Mouse (Mus musculus): ENCODE measurements around the gene Prss40. TPM values are rescaled to one million over a fixed set of nuclear protein-coding genes. Genes with fewer than 3 reads are reported as not detected.

Prss40 gene
- polyA plus RNA-seq (2015; fragmentation: Nextera tagmentation; extraction: Ambion mirVana) = 0.17 TPM in 1 of 2 replicates, not detected in the other

DNA sequence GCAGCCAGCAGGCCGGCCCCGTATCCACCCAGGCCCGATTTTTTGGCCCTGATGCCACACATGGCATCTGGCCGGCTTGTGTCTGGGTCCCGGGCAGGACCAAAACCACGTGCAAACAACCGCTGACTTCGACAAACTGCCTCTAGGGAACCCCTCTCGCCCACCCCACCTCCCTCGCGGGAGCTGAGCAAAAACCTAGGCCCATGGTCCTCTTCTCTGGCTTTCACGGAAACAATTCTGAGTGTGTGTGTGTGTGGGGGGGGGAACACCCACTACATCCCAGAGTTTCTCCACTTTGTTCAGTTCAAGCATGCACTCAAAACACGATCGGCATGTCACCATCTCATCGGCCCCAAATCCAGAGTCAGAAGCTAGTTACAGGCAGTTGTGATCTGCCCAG, at the start of gene Prss40:
Prss40 (minus strand) TSS at position 101 of the 400 bp plus-strand sequence.
- Histone ChIP-seq H3K4me2 (no peak within 1 kb of the TSS), H3K9ac (no peak within 1 kb of the TSS), H3K27ac (no peak within 1 kb of the TSS), H3K27me3 (no peaks in the 10 kb centered on the region), H3K36me3 (no peaks in the 10 kb centered on the region), H3K4me1 (replicated peaks) (no peaks in the 10 kb centered on the region), H3K4me3 (no peak within 1 kb of the TSS), H3K9me3 (no peaks in the 10 kb centered on the region)
- WGBS = 86% methylated on average over 15 of the region's 15 CpGs
- no peak for ATAC-seq (ENCODE audit: low FRiP score)

DNA sequence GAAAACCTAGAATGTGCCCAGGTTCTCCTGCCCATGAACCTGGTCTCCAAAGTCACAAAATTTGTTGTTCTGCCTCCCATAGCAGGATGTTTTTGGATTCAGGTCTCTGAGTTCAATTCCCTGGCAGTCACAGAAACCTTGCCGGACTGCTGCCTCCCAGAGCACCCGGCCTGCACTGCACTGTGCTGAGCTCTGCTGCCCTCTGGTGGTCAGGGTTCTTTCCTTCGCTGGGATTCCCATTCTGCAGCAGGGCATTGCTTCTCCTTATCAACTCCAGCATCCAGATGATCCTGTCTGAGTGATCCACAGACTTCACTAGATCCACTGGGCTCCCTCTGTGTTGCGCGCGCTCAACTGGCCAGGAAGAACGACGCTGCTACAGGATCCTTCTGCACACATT, 41.6 kb upstream of the Prss40 start:
- ATAC-seq (ENCODE audit: low FRiP score) = peak; percentile 77
- no peak overlapping the region for H3K9ac ChIP-seq
- H3K36me3 ChIP-seq = no peaks in the 10 kb centered on the region
- H3K9me3 ChIP-seq = no peaks in the 10 kb centered on the region
- no peak overlapping the region for H3K27ac ChIP-seq
- no peaks in the 10 kb centered on the region for H3K27me3 ChIP-seq
- H3K4me3 ChIP-seq = no peak overlapping the region
- 16% methylated on average over 8 of the region's 8 CpGs for WGBS
- H3K4me2 ChIP-seq = no peak overlapping the region
- no peaks in the 10 kb centered on the region for H3K4me1 ChIP-seq (replicated peaks)

DNA sequence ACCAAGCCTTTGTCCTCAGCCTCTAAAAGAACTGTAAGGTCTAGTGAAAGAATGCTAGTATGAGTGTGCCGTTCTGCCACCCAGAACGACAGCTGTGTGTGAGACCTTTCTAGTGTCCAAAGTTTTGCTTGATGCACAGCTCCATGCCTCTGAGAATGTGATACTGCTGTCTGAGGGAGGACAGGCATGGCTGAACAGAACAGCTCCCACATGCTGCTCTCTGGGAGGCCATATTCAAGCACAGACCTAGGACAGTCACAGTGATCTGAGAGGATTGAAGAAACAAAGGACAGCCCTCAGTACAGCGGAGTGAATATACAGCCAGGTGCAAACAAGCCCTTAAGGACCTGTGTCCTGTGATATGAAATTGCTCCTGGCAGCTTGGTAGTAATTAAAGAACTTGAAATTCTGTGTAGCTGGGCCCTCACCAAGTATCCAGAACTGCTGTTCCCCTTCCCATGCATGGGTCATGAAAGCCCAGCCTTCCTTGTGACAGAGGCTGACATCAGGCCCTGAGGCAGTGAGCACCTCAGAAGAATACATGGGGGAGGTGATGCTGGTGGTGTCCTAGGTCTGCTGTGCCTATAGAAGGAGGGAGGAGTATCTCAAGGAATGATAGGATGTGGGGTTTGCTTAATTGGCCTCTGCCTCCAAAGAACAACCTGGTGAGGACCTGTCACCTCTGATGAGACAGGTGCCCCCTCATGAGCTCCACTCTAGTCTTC, 40.7 kb upstream of the Prss40 start:
- no peak overlapping the region for H3K27ac ChIP-seq
- H3K9ac ChIP-seq = no peak overlapping the region
- H3K27me3 ChIP-seq = no peaks in the 10 kb centered on the region
- H3K36me3 ChIP-seq = no peaks in the 10 kb centered on the region; the same call in 1 of the 2 replicates
- H3K4me3 ChIP-seq = no peak overlapping the region
- H3K9me3 ChIP-seq = no peaks in the 10 kb centered on the region
- H3K4me1 ChIP-seq (replicated peaks) = no peaks in the 10 kb centered on the region
- H3K4me2 ChIP-seq = no peak overlapping the region
- 0 out of 2 replicates have a peak, but pooled peaks have one; percentile 32 for ATAC-seq (ENCODE audit: low FRiP score)
- 80% methylated on average over 3 of the region's 3 CpGs for WGBS

DNA sequence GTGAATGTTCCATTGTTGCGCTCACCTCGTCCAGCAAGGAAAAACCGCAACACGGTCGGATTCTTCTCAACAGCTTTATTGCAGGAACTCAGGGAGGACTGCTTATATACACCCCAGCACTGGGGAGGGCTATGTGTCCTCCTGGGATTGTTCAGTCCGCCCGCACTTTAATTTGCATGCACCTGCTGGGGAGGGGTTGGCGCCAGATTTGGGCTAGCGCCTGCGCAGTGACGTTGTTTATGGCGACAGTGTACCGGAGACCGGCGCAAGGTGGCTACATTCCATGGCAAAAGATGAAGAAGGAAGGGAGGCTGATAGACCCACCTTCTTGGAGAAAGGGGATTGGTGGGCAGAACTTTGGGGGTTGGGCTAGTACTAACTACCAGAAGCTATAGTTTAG, 39.3 kb upstream of the Prss40 start:
- WGBS = 69% methylated on average over 15 of the region's 15 CpGs
- H3K27me3 ChIP-seq = no peaks in the 10 kb centered on the region
- H3K27ac ChIP-seq = no peak overlapping the region
- H3K4me1 ChIP-seq (replicated peaks) = no peaks in the 10 kb centered on the region
- H3K9me3 ChIP-seq = no peaks in the 10 kb centered on the region
- no peak for ATAC-seq (ENCODE audit: low FRiP score)
- H3K4me3 ChIP-seq = no peak overlapping the region
- peaks cover 15% of the 10 kb centered on the region for H3K36me3 ChIP-seq
- no peak overlapping the region for H3K4me2 ChIP-seq
- H3K9ac ChIP-seq = no peak overlapping the region

DNA sequence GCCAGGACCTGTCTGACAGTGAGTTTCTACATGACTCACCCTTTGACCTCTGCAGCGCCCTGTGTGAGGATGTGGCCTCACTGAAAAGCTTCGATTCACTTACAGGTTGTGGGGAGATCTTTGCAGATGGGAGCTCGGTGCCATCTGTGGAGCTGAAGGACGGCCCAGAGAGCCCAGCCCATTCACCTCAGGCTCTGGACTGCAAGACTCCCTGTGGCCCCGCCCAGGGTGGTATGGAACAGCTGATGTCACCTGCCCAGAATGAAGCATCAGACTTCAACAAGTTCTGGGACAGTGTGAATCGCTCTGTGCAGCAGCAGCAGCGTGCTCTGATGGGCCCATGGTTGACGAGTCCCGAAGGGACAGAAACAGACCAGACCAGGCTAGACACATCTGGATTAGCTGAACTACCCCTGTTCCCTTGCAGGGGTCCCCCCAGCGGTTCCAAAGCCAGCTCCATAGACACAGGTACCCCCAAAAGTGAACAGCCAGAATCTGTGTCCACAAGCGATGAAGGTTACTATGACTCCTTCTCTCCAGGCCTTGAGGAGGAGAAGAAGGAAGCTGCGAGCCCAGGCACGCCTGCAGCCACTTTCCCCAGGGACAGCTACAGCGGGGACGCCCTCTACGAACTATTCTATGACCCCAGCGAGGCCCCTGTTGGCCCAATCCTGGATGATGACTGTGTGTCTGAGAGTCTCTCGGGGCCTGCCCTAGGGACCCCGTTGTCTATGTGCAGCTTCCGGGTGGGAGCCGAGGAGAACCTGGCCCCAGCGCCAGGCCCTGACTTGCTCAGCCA, 26.8 kb upstream of the Prss40 start:
- Histone ChIP-seq H3K27ac (no peak overlapping the region), H3K9me3 (no peaks in the 10 kb centered on the region), H3K9ac (no peak overlapping the region), H3K4me2 (no peak overlapping the region), H3K27me3 (0 out of 2 replicates have a peak, but pooled peaks cover 13% of the 10 kb centered on the region), H3K36me3 (peaks cover 69% of the 10 kb centered on the region), H3K4me1 (replicated peaks) (peaks cover 22% of the 10 kb centered on the region), H3K4me3 (no peak overlapping the region)
- ATAC-seq (ENCODE audit: low FRiP score) = no peak
- 89% methylated on average over 22 of the region's 22 CpGs for WGBS

DNA sequence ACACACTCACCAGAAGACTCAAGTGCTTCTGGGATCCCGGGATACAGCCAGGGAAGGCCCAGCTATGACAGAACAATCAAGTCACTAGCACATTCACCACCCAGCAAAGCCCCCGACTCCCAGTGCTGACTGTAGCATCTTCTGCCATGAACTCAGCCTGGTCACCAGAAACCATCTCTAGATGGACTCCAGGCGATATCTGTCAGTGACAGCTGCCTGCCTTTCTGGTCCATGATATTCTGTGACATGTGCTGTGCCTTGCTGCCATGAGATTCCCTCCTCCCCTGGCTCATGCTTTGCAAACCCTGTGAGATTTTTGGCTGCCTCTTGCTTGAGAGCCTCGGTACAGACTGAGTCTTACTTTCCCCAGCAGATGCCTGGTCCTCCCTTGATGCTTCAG, 24.0 kb upstream of the Prss40 start:
- WGBS = 75% methylated on average over 4 of the region's 4 CpGs
- no peak overlapping the region for H3K9ac ChIP-seq
- no peaks in the 10 kb centered on the region for H3K9me3 ChIP-seq
- no peak overlapping the region for H3K27ac ChIP-seq
- peaks cover 39% of the 10 kb centered on the region for H3K4me1 ChIP-seq (replicated peaks)
- ATAC-seq (ENCODE audit: low FRiP score) = no peak
- peaks cover 32% of the 10 kb centered on the region for H3K27me3 ChIP-seq
- H3K36me3 ChIP-seq = peaks cover 42% of the 10 kb centered on the region
- H3K4me2 ChIP-seq = no peak overlapping the region
- no peak overlapping the region for H3K4me3 ChIP-seq

DNA sequence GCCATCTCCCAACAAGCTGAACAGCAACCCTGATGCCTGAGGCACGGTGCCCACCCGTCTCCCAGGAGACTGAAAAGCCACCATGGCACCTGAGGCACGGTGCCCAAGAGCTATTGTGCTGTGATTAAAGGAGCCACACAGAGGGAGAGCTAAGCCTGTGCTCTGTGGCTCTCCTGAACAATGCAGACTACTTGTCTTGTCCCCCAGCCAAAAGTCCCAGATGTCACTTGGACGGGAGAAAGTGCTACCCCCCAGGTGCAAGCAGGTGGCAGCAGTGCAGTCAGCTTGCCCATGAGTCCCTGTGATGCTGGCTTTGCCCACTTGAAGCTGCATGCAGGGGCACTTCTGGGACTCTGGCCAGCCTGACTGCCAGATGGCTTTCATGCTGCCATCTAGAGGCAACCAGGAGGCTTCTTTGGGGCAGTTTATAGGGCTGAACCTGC, 23.1 kb upstream of the Prss40 start:
- H3K4me1 ChIP-seq (replicated peaks) = peaks cover 40% of the 10 kb centered on the region
- 14% methylated on average over 4 of the region's 4 CpGs for WGBS
- H3K36me3 ChIP-seq = peaks cover 33% of the 10 kb centered on the region
- H3K9me3 ChIP-seq = no peaks in the 10 kb centered on the region
- ATAC-seq (ENCODE audit: low FRiP score) = peak; percentile 67
- H3K4me3 ChIP-seq = no peak overlapping the region
- H3K4me2 ChIP-seq = no peak overlapping the region
- H3K27me3 ChIP-seq = peaks cover 32% of the 10 kb centered on the region
- no peak overlapping the region for H3K9ac ChIP-seq
- H3K27ac ChIP-seq = no peak overlapping the region; the same call in 1 of the 2 replicates

DNA sequence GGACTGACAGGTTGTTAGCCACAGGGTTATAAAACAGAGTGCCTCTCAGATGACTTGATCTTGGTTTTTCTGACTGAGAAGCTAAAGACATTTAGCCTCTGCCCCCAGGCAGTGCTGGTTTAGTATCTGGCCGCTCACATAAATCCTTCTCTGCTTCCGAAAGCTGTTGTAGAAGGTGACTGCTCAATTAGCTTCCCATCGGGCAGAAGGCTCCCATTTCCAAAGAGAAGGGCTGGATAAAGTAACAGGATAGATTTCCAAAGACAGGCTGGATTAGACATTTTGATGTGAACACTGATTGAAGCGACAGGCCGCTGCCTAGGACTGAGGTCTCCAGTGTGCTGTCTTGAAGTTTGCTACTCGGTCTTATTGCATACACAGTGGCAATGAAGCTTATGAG, 21.5 kb upstream of the Prss40 start:
- Histone ChIP-seq H3K4me1 (replicated peaks) (peaks cover 46% of the 10 kb centered on the region), H3K4me2 (0 out of 2 replicates have a peak overlapping the region, but pooled peaks have one; percentile 9), H3K4me3 (no peak overlapping the region), H3K27me3 (peaks cover 37% of the 10 kb centered on the region), H3K9me3 (no peaks in the 10 kb centered on the region), H3K27ac (no peak overlapping the region), H3K36me3 (peaks cover 17% of the 10 kb centered on the region), H3K9ac (0 out of 2 replicates have a peak overlapping the region, but pooled peaks have one; percentile 30)
- no peak for ATAC-seq (ENCODE audit: low FRiP score)
- WGBS = 77% methylated on average over 6 of the region's 6 CpGs

DNA sequence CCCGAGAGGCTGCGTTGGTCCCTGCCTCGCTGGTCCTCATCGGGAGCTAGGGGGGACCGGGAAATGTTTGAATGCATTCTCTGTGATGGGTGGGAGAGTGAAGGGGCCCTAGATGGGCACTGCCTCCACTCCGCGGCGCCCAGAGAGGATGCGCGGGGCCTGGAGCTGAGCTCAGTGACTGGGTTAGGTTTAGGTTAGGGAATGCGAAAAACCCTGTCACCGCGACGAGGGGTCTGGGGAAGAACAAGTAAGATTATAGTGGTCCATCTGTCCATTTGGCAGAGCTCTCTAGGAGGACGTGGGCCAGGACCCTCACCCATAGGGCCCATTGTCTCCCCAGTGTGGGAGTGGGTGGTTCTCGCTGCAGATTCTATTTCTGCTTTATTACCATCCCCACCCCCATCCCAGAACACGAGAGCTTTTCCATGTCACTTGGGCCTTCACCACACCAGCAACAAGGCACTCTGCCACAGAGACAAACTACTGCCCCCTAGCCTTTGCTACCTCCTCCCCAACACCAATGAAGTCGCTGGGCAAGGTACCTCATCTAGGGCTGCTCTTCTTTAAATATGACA, 19.1 kb upstream of the Prss40 start:
- no peaks in the 10 kb centered on the region for H3K9me3 ChIP-seq
- peaks cover 33% of the 10 kb centered on the region for H3K27me3 ChIP-seq
- peak overlapping the region; percentile 61 for H3K4me3 ChIP-seq
- H3K9ac ChIP-seq = peak overlapping the region; percentile 82
- H3K36me3 ChIP-seq = no peaks in the 10 kb centered on the region
- 2% methylated on average over 18 of the region's 18 CpGs for WGBS
- ATAC-seq (ENCODE audit: low FRiP score) = peak; percentile 53
- H3K4me1 ChIP-seq (replicated peaks) = peaks cover 44% of the 10 kb centered on the region
- peak overlapping the region; percentile 93 for H3K27ac ChIP-seq
- H3K4me2 ChIP-seq = peak overlapping the region; percentile 67

DNA sequence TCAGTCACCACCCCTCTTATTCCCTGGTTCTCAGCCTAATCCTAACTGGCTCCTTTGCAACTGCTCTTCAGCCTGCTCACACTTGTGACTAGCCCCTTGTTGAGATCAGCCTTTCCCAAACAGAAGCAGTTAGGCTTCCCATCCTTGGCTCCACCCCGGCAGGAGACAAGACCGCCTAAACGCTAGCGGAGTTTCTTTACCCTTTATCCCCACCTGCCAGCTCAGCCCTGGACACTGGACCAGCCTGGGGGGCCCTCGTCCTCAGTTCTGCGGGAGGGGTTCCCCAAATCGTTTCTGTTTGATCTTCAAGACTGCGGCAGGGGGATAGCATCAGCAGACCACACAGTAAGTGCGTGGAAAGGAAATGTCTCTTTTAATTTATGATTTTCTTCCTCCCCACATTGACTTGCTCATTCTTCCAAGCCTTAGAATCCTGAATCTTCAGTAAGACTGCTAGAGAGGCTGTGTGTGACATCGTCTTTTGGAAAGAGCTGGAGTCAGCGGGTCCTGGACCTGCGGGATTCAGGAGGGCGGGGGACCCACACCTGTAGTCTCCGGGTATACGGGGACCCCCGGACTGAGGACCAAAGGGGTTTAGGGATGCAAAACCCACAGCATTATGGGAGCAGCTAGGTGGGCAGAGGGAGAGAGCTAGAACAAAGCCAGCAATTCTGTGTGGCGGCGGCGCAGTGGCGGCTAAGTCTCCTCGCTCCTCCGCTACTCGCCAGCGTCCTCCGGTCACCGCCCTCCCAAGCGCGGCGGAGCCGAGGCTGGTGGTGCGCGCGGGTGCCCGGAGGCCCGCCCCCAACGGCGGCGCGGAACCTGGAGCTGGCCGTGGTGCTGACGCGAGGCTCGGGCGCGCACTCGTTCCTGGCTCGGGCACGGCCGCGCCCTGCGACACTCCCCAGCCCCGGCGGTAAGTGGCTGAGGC, 18.4 kb upstream of the Prss40 start, which contains the start of gene Amer3:
Amer3 (plus strand) TSS at position 807 of the 931 bp plus-strand sequence.
- no peaks in the 10 kb centered on the region for H3K36me3 ChIP-seq
- peak within 1 kb of the TSS; percentile 67 for H3K4me2 ChIP-seq
- ATAC-seq (ENCODE audit: low FRiP score) = peak; percentile 92
- peak within 1 kb of the TSS; percentile 61 for H3K4me3 ChIP-seq
- H3K4me1 ChIP-seq (replicated peaks) = peaks cover 37% of the 10 kb centered on the region
- H3K9me3 ChIP-seq = no peaks in the 10 kb centered on the region
- peaks cover 33% of the 10 kb centered on the region for H3K27me3 ChIP-seq
- under 1% methylated on average over 53 of the region's 53 CpGs for WGBS
- H3K9ac ChIP-seq = peak within 1 kb of the TSS; percentile 82
- peak within 1 kb of the TSS; percentile 93 for H3K27ac ChIP-seq

DNA sequence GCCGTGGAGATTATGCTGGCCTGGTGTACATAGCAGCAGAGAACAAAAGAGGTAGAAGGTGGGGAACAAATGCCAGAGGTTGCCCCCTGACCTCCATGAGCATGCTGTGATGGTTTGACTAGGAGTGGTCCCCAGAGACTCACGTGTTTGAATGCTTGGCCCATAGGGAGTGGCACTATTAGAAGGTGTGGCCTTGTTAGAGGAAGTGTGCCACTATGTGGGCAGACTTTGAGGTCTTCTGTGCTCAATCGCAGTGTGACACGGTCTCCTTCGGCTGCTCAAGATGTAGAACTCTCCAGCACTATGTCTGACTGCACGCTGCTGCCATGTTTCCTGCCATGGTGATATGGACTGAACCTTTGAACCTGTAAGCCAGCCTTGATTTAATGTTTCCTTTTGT, 12.5 kb upstream of the Prss40 start:
- Histone ChIP-seq H3K9ac (no peak overlapping the region), H3K4me3 (no peak overlapping the region), H3K36me3 (no peaks in the 10 kb centered on the region), H3K4me2 (no peak overlapping the region), H3K27me3 (peaks cover 10% of the 10 kb centered on the region), H3K9me3 (no peaks in the 10 kb centered on the region), H3K27ac (no peak overlapping the region), H3K4me1 (replicated peaks) (no peaks in the 10 kb centered on the region)
- 85% methylated on average over 6 of the region's 6 CpGs for WGBS
- ATAC-seq (ENCODE audit: low FRiP score) = no peak
